Mouse (Mus musculus): ENCODE results near the gene a. TPM values are rescaled to one million over a fixed set of nuclear protein-coding genes. Genes with fewer than 3 reads are reported as not detected.
"Not testable (repeated sequence)": the region's sequence is repeated elsewhere in the genome, so short reads cannot be mapped to it uniquely, and the experiment has no call there.

Gene a
- polyA plus RNA-seq, 1 experiment, result not detected

- WGBS, result 66% methylated on average over 9 of the region's 9 CpGs
- no peaks in the 10 kb centered on the region for H3K4me1 ChIP-seq (ENCODE audit: control insufficient read depth, insufficient read depth, low read length)
- no peak overlapping the region for H3K4me3 ChIP-seq (replicated peaks; ENCODE audit: extremely low read depth, low read depth, low read length)
- no peak for DNase-seq
- no peak for TF ChIP-seq POLR2A (IDR thresholded peaks at IDR 0.05; ENCODE audit: borderline replicate concordance, extremely low read depth, low read depth, low read length)
- no peak for TF ChIP-seq CTCF (IDR thresholded peaks at IDR 0.05; ENCODE audit: insufficient read depth, low read length)
These were observed 158.7 kb downstream of the a start for GRCm38 (mm10) chr2:154949877-154950276.

- Histone ChIP-seq H3K4me1 (ENCODE audit: control insufficient read depth, insufficient read depth, low read length) (no peaks in the 10 kb centered on the region), H3K4me3 (replicated peaks; ENCODE audit: extremely low read depth, low read depth, low read length) (no peak overlapping the region)
- TF ChIP-seq CTCF (IDR thresholded peaks at IDR 0.05; ENCODE audit: insufficient read depth, low read length), result no peak
- 48% methylated on average over 5 of the region's 5 CpGs for WGBS
- DNase-seq, result no peak
These were observed 159.4 kb downstream of the a start for GRCm38 (mm10) chr2:154950601-154951000.

- TF ChIP-seq CTCF (IDR thresholded peaks at IDR 0.05; ENCODE audit: insufficient read depth, low read length), result no peak
- no peak for TF ChIP-seq POLR2A (IDR thresholded peaks at IDR 0.05; ENCODE audit: borderline replicate concordance, extremely low read depth, low read depth, low read length)
- H3K4me1 ChIP-seq (ENCODE audit: control insufficient read depth, insufficient read depth, low read length), result no peaks in the 10 kb centered on the region
- H3K4me3 ChIP-seq (replicated peaks; ENCODE audit: extremely low read depth, low read depth, low read length), result no peak overlapping the region
- no peak for DNase-seq
- WGBS, result 86% methylated on average over 5 of the region's 5 CpGs
These were observed 168.3 kb downstream of the a start for GRCm38 (mm10) chr2:154959486-154959885.

GRCm38 (mm10) chr2:154959909-154960308, 168.7 kb downstream of the a start:
- no peak for DNase-seq
- TF ChIP-seq POLR2A (IDR thresholded peaks at IDR 0.05; ENCODE audit: borderline replicate concordance, extremely low read depth, low read depth, low read length), result no peak
- TF ChIP-seq CTCF (IDR thresholded peaks at IDR 0.05; ENCODE audit: insufficient read depth, low read length), result no peak
- H3K4me1 ChIP-seq (ENCODE audit: control insufficient read depth, insufficient read depth, low read length), result no peaks in the 10 kb centered on the region
- H3K4me3 ChIP-seq (replicated peaks; ENCODE audit: extremely low read depth, low read depth, low read length), result no peak overlapping the region
- 91% methylated on average over 3 of the region's 3 CpGs for WGBS

- WGBS, result 75% methylated on average over 5 of the region's 5 CpGs
- Histone ChIP-seq H3K4me1 (ENCODE audit: control insufficient read depth, insufficient read depth, low read length) (no peaks in the 10 kb centered on the region), H3K4me3 (replicated peaks; ENCODE audit: extremely low read depth, low read depth, low read length) (no peak overlapping the region)
- no peak for DNase-seq
- TF ChIP-seq CTCF (IDR thresholded peaks at IDR 0.05; ENCODE audit: insufficient read depth, low read length) (no peak), POLR2A (IDR thresholded peaks at IDR 0.05; ENCODE audit: borderline replicate concordance, extremely low read depth, low read depth, low read length) (no peak)
These were observed 172.0 kb downstream of the a start for GRCm38 (mm10) chr2:154963176-154963575.

GRCm38 (mm10) chr2:154969740-154970397, 178.7 kb downstream of the a start:
- DNase-seq; H3K4me1 ChIP-seq (ENCODE audit: control insufficient read depth, insufficient read depth, low read length): not testable (repeated sequence)
- 51% methylated on average over 14 of the region's 14 CpGs for WGBS

GRCm38 (mm10) chr2:154971919-154972692, 180.9 kb downstream of the a start:
- no peak for DNase-seq
- no peaks in the 10 kb centered on the region for H3K4me1 ChIP-seq (ENCODE audit: control insufficient read depth, insufficient read depth, low read length)
- 30% methylated on average over 18 of the region's 18 CpGs for WGBS
- TF ChIP-seq POLR2A (IDR thresholded peaks at IDR 0.05; ENCODE audit: borderline replicate concordance, extremely low read depth, low read depth, low read length) (no peak), CTCF (IDR thresholded peaks at IDR 0.05; ENCODE audit: insufficient read depth, low read length) (no peak)
- no peak overlapping the region for H3K4me3 ChIP-seq (replicated peaks; ENCODE audit: extremely low read depth, low read depth, low read length)

More at GRCm38 (mm10) chr2:154969740-154970397, 178.7 kb downstream of the a start:
- not testable (repeated sequence) for H3K4me3 ChIP-seq (replicated peaks; ENCODE audit: extremely low read depth, low read depth, low read length)

- Histone ChIP-seq H3K4me1 (ENCODE audit: control insufficient read depth, insufficient read depth, low read length) (no peaks in the 10 kb centered on the region), H3K4me3 (replicated peaks; ENCODE audit: extremely low read depth, low read depth, low read length) (no peak overlapping the region)
- TF ChIP-seq POLR2A (IDR thresholded peaks at IDR 0.05; ENCODE audit: borderline replicate concordance, extremely low read depth, low read depth, low read length), result no peak
- TF ChIP-seq CTCF (IDR thresholded peaks at IDR 0.05; ENCODE audit: insufficient read depth, low read length), result no peak
- WGBS, result 66% methylated on average over 5 of the region's 5 CpGs
- no peak for DNase-seq
These were observed 181.8 kb downstream of the a start for GRCm38 (mm10) chr2:154972981-154973380.

- DNase-seq, result no peak
- WGBS, result 76% methylated on average over 1 of the region's 1 CpGs
- H3K4me1 ChIP-seq (ENCODE audit: control insufficient read depth, insufficient read depth, low read length), result no peaks in the 10 kb centered on the region
These were observed 195.4 kb downstream of the a start for GRCm38 (mm10) chr2:154986609-154987008.

GRCm38 (mm10) chr2:154991411-154991810, 200.2 kb downstream of the a start:
- TF ChIP-seq CTCF (IDR thresholded peaks at IDR 0.05; ENCODE audit: insufficient read depth, low read length) (no peak), POLR2A (IDR thresholded peaks at IDR 0.05; ENCODE audit: borderline replicate concordance, extremely low read depth, low read depth, low read length) (no peak)
- DNase-seq, result no peak
- Histone ChIP-seq H3K4me3 (replicated peaks; ENCODE audit: extremely low read depth, low read depth, low read length) (no peak overlapping the region), H3K4me1 (ENCODE audit: control insufficient read depth, insufficient read depth, low read length) (no peaks in the 10 kb centered on the region)
- 52% methylated on average over 8 of the region's 8 CpGs for WGBS

More at GRCm38 (mm10) chr2:154986609-154987008, 195.4 kb downstream of the a start:
- no peak for TF ChIP-seq CTCF (IDR thresholded peaks at IDR 0.05; ENCODE audit: insufficient read depth, low read length)
- TF ChIP-seq POLR2A (IDR thresholded peaks at IDR 0.05; ENCODE audit: borderline replicate concordance, extremely low read depth, low read depth, low read length), result no peak
- no peak overlapping the region for H3K4me3 ChIP-seq (replicated peaks; ENCODE audit: extremely low read depth, low read depth, low read length)
